Comparison of ENCODE assay signal across 23 mouse cellular contexts in the genomic region with DNA sequence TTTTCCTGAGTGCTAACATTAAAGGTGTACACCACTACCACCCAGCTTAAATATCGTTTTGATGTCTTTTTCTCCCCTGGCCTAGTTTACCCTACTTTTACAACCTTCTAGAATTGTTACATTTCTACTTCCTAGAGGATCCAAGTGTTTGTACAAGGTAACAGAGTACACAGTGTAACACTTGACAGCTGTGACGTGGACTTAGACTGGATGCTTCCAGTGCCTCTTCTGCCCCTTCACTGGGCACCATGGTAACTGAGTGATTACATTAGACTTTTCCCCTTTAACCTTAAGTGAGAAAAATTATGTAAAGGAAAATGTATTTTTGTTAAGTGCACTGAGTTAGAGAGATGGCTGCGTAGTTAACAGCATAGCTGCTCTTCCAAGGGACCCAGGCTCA. TPM values are rescaled to one million over a fixed set of nuclear protein-coding genes. Genes with fewer than 3 reads are reported as not detected.
DNase-seq lines count a peak whose midpoint lies in the region; ATAC-seq and TF ChIP-seq lines count a peak whose summit lies in the region.
"Had no signal": no experiment of that assay in that cellular context is flagged by ENCODE, and none has a peak within 500 bp of the region (broad histone marks: within the 10 kb centered on the region; RNA-seq: fewer than 3 reads in every experiment).

No protein-coding gene starts in this region.

- H3K4me1 ChIP-seq in lung, adult 2 months (ENCODE audit: control insufficient read depth, insufficient read depth, low read length): peaks cover 9% of the 10 kb centered on the region
- no peaks in the 10 kb centered on the region for H3K4me1 ChIP-seq in forebrain, embryonic 15.5 days
- H3K4me1 ChIP-seq: embryonic facial prominence, embryonic 12.5 days; embryonic facial prominence, embryonic 15.5 days had no signal

- WGBS in lung, adult 2 months: 72% methylated on average over 3 of the region's 3 CpGs
- 94% methylated on average over 3 of the region's 3 CpGs for WGBS in forebrain, embryonic 15.5 days

- H3K9me3 ChIP-seq in forebrain, embryonic 15.5 days: no peaks in the 10 kb centered on the region
- H3K9me3 ChIP-seq: embryonic facial prominence, embryonic 15.5 days had no signal

- H3K4me3 ChIP-seq in lung, adult 2 months (replicated peaks; ENCODE audit: extremely low read depth, low read depth, low read length): no peak overlapping the region
- H3K4me3 ChIP-seq in forebrain, embryonic 15.5 days: no peak overlapping the region
- H3K4me3 ChIP-seq: embryonic facial prominence, embryonic 12.5 days; embryonic facial prominence, embryonic 15.5 days; heart, embryonic 13.5 days had no signal

- H3K4me2 ChIP-seq in forebrain, embryonic 15.5 days (replicated peaks): no peak overlapping the region
- H3K4me2 ChIP-seq: embryonic facial prominence, embryonic 12.5 days; embryonic facial prominence, embryonic 15.5 days; heart, embryonic 13.5 days; hindbrain, embryonic 14.5 days had no signal

- TF ChIP-seq CTCF in lung, adult 2 months (IDR thresholded peaks at IDR 0.05; ENCODE audit: insufficient read depth, low read length): no peak

- no peaks in the 10 kb centered on the region for H3K27me3 ChIP-seq in forebrain, embryonic 15.5 days
- H3K27me3 ChIP-seq: embryonic facial prominence, embryonic 12.5 days; embryonic facial prominence, embryonic 15.5 days; heart, embryonic 13.5 days had no signal

- peak; percentile 60 to 77 for DNase-seq in lung, adult 18-20 months
- DNase-seq in lung, adult 2 months: no peak
- peak; percentile 43 for DNase-seq in lung, postnatal 10 days
- peak; percentile 86 for DNase-seq in lung, postnatal 36 days
- no peak for DNase-seq in left cerebral cortex, adult 9 months (ENCODE audit: low spot score in 2 of 2)
- DNase-seq in testis, postnatal 10 days (ENCODE audit: low spot score): no peak
- DNase-seq: adrenal gland, postnatal 10 days; adrenal gland, postnatal 36 days; cerebellum, adult 2 months; cerebellum, adult 9-11 months; cerebellum, postnatal 25 days; gastrocnemius, postnatal 25 days; heart, adult 18-20 months; heart, postnatal 14 days; heart, postnatal 4 days had no signal

- peaks cover 62% of the 10 kb centered on the region for H3K36me3 ChIP-seq in forebrain, embryonic 15.5 days

- TF ChIP-seq POLR2A in lung, adult 2 months (IDR thresholded peaks at IDR 0.05; ENCODE audit: borderline replicate concordance, extremely low read depth, low read depth, low read length): no peak

- no peak overlapping the region for H3K27ac ChIP-seq in forebrain, embryonic 15.5 days (replicated peaks)
- H3K27ac ChIP-seq: embryonic facial prominence, embryonic 12.5 days; embryonic facial prominence, embryonic 15.5 days; heart, embryonic 13.5 days; hindbrain, embryonic 14.5 days had no signal

- H3K9ac ChIP-seq in forebrain, embryonic 15.5 days (replicated peaks): no peak overlapping the region
- H3K9ac ChIP-seq: embryonic facial prominence, embryonic 12.5 days; embryonic facial prominence, embryonic 15.5 days; heart, embryonic 13.5 days; hindbrain, embryonic 14.5 days had no signal

- ATAC-seq in forebrain, embryonic 15.5 days (replicated peaks): no peak
- ATAC-seq: activated CD4-positive, CD25-positive, alpha-beta regulatory T cell, adult 4 months; forebrain, embryonic 14.5 days had no signal

RNA-seq across cellular contexts. Expression of gene Gm10273, which starts 30.9 kb away (rescaled TPM):
- polyA plus RNA-seq in lung, adult 2 months (2012; rRNA removed): 2.3 TPM in 2 replicates
- polyA plus RNA-seq in forebrain, embryonic 15.5 days (2015; fragmentation: Nextera tagmentation; extraction: Ambion mirVana): 5.4 TPM in 1 of 2 replicates, not detected in the other
- polyA plus RNA-seq: embryonic facial prominence, embryonic 15.5 days; forebrain, embryonic 14.5 days; heart, embryonic 13.5 days had no signal

RNA-seq across cellular contexts. Expression of gene Pla2g12b, which starts 38.9 kb away (rescaled TPM):
- 0.41 TPM in 1 of 2 replicates, not detected in the other for polyA plus RNA-seq in lung, adult 2 months (2012; rRNA removed)
- not detected in 2 replicates for polyA plus RNA-seq in forebrain, embryonic 15.5 days (2015; fragmentation: Nextera tagmentation; extraction: Ambion mirVana)
- polyA plus RNA-seq: activated CD4-positive, CD25-positive, alpha-beta regulatory T cell, adult 4 months; cerebellum, adult 2 months; embryonic facial prominence, embryonic 12.5 days; forebrain, embryonic 11.5 days; forebrain, embryonic 14.5 days; hindbrain, embryonic 14.5 days had no signal

RNA-seq across cellular contexts. Expression of gene P4ha1, which starts 41.5 kb away (rescaled TPM):
- polyA plus RNA-seq in lung, adult 2 months (2012; rRNA removed): 17.4 and 21.9 TPM in 2 replicates
- 29.9 and 34.7 TPM in 2 replicates for polyA plus RNA-seq in forebrain, embryonic 15.5 days (2015; fragmentation: Nextera tagmentation; extraction: Ambion mirVana)

Comparison
In these comparisons a context has a peak if more than half of its experiments do, and no peak if none do; other contexts are left out.
1. DNase-seq: peak in lung, adult 18-20 months (2 of 2), lung, postnatal 10 days (single experiment) and lung, postnatal 36 days (single experiment); none in lung, adult 2 months (single experiment), left cerebral cortex, adult 9 months (0 of 2) and testis, postnatal 10 days (single experiment).